Mouse (Mus musculus) embryonic facial prominence, embryonic 10.5 days (tissue): ENCODE measurements around the gene Ppm1m. TPM values are rescaled to one million over a fixed set of nuclear protein-coding genes. Genes with fewer than 3 reads are reported as not detected.

Experiments used
- DNase-seq: peaks from one replicate; pipeline ENCODE4 v3.0.0-alpha.2; 2017; ENCODE audit warnings: low spot score
- H3K27ac ChIP-seq: fragments of 300-500 bp; sonication (generic); replicated peaks from 2 replicates; pipeline ENCODE4 v1.5.1; 2016; ENCODE audit warnings: mild to moderate bottlenecking
- H3K27me3 ChIP-seq: fragments of 300-500 bp; sonication (generic); replicated peaks from 2 replicates; pipeline ENCODE4 v1.6.1; 2016; ENCODE audit warnings: low read depth, mild to moderate bottlenecking; ENCODE audit not compliant: poor library complexity, severe bottlenecking
- H3K36me3 ChIP-seq: fragments of 300-500 bp; sonication (generic); replicated peaks from 2 replicates; pipeline ENCODE4 v1.6.1; 2016; ENCODE audit warnings: mild to moderate bottlenecking, moderate library complexity
- H3K4me1 ChIP-seq: fragments of 300-500 bp; sonication (generic); 2 replicates; pipeline ENCODE4 v1.6.1; 2016
- H3K4me3 ChIP-seq: fragments of 300-500 bp; sonication (generic); 2 replicates; pipeline ENCODE4 v1.5.1; 2016; ENCODE audit warnings: mild to moderate bottlenecking, moderate library complexity
- H3K9me3 ChIP-seq: fragments of 300-500 bp; sonication (generic); 2 replicates; pipeline ENCODE4 v1.6.1; 2016; ENCODE audit warnings: mild to moderate bottlenecking
- WGBS: fragments of 180-500 bp; shearing (Covaris S2); methylation state at CpG from one replicate; pipeline ENCODE4 v1.1.7; 2016; 5-methylcytosine and 5-hydroxymethylcytosine counted together
- polyA plus RNA-seq: library from polyadenylated mRNA; unstranded; fragments of >200 nt; fragmentation: Nextera tagmentation; extraction: Ambion mirVana; gene quantifications from 2 replicates; pipeline ENCODE4 v1.2.1, GENCODE M21; 2016

Gene Ppm1m
- polyA plus RNA-seq, 1 experiment from 2014 or later, result 54.1 TPM

DNA sequence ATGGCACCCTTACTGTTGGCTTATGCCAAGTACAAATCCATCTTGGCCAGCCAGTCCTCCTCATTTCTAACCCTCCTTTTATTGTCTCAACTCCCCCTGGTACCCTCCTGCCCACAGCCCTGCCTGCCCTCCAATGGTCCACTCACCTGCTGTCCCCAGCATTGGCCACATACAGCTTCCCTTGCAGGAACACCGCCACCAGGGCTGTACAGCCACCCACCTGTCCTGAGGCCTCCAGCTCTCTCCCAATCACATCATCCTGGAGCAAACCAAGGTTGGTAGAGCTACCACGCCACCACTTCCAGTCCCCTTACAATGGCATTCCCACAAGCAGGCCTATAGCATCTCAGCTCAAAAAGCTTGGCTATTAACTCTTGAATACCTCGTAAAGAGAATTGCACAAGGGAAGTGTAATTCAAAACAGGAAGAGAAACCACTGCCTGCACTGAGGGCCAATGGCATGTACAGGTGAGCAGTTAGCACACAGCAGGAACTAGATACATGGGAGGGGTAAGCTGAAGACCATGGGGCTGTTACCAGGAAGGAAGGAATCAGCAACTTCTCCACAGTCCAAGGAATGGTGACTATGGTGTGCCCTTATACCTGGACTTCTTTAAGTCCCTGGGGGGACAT is 2.3 kb downstream of the Ppm1m start:
- WGBS, result 86% methylated on average over 3 of the region's 3 CpGs
- Histone ChIP-seq H3K27me3 (0 out of 2 replicates have a peak, but pooled peaks cover 8% of the 10 kb centered on the region), H3K36me3 (peaks cover 53% of the 10 kb centered on the region), H3K9me3 (no peaks in the 10 kb centered on the region), H3K27ac (no peak overlapping the region), H3K4me3 (no peak overlapping the region), H3K4me1 (peaks cover 29% of the 10 kb centered on the region)
- DNase-seq, result no peak

DNA sequence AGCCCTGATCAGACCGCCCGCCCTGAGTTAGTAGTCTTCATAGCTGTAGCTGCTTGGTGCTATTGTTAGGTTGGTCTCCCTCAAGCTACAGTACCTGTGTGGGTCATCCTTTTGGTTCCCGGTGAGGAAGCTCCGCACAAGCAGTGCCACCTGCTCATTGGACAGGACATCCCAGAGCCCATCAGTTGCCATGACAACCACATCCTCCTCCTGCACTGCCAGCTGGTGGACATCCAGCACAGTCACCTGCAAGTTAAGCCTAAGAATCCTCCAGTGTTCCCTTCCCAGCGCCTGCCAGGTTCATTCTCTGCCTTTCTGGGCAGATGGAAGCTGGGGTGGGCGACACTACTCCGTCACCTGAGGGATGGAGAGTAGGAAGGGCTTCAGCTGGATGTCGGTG is 3.9 kb downstream of the Ppm1m start:
- no peak overlapping the region for H3K4me3 ChIP-seq
- peaks cover 28% of the 10 kb centered on the region for H3K4me1 ChIP-seq
- DNase-seq, result no peak
- 90% methylated on average over 8 of the region's 8 CpGs for WGBS
- H3K27me3 ChIP-seq, result 0 out of 2 replicates have a peak, but pooled peaks cover 8% of the 10 kb centered on the region
- H3K36me3 ChIP-seq, result peaks cover 68% of the 10 kb centered on the region
- no peak overlapping the region for H3K27ac ChIP-seq
- H3K9me3 ChIP-seq, result no peaks in the 10 kb centered on the region

DNA sequence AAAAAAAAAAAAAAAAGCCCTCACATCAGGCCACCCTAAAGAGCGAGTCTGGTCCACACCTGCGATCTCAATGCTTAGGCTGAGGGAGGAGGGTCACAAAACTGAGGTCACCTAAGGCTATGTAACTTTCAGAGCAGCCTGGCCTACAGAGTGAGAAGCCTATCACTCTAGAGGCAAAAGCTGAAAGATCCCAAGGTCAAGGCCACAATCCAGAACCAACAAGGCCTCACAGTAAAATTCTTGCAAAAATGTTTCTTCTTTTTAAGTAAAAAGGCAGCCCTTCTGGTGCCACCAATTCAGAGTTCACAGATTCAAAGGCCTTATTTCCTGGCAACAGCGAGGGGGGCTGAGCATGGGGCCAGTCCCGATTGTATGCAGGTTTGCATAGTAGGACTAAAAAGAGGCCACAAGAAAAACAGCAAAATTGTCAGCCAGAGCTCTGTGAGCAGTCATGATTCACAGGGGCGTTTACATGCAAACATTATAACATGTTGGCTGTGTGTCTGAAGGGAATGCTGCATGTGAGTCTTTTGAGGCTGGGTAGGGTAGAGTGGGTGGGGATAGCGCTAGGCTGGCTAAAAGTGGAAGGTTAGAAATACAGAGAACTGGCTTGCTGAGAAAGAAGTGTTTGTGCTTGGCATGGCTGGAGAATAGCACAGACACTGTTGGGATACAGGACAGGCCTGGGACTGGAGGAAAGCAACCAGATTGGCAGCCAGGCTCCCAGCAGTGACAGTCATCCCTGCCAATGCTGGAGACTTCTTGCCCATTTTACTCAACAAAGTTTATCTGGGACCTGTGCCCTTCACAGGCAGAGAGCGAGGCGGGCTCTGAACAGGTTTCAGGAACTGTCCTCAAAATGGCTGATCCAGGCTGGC is 5.4 kb downstream of the Ppm1m start:
- H3K4me3 ChIP-seq, result no peak overlapping the region
- WGBS, result 92% methylated on average over 8 of the region's 8 CpGs
- peaks cover 84% of the 10 kb centered on the region for H3K36me3 ChIP-seq
- H3K4me1 ChIP-seq, result peaks cover 16% of the 10 kb centered on the region
- DNase-seq, result no peak
- no peaks in the 10 kb centered on the region for H3K27me3 ChIP-seq
- no peaks in the 10 kb centered on the region for H3K9me3 ChIP-seq
- no peak overlapping the region for H3K27ac ChIP-seq

DNA sequence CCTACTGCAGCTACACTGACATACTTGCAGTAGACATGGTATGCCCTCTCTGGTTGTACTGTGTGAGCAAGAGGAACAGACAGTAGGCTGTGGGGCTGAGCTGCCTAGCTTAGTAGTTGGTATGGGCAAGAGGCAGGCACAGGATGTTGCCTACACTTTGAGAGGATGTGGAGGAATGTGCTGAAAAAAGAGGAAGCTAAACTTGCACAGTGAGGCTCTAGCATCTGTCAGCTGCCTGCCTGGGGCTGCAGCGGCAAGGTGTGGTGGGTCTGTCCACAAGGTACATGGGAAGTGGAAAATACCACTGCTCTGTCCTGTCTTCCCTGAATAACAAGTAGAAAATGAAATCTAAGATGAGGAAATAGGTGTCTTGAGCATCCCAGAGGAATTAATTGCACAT is 6.5 kb downstream of the Ppm1m start:
- no peaks in the 10 kb centered on the region for H3K9me3 ChIP-seq
- no peak overlapping the region for H3K27ac ChIP-seq
- peaks cover 95% of the 10 kb centered on the region for H3K36me3 ChIP-seq
- 89% methylated on average over 1 of the region's 1 CpGs for WGBS
- peaks cover 6% of the 10 kb centered on the region for H3K4me1 ChIP-seq
- no peak for DNase-seq
- H3K27me3 ChIP-seq, result no peaks in the 10 kb centered on the region
- no peak overlapping the region for H3K4me3 ChIP-seq

DNA sequence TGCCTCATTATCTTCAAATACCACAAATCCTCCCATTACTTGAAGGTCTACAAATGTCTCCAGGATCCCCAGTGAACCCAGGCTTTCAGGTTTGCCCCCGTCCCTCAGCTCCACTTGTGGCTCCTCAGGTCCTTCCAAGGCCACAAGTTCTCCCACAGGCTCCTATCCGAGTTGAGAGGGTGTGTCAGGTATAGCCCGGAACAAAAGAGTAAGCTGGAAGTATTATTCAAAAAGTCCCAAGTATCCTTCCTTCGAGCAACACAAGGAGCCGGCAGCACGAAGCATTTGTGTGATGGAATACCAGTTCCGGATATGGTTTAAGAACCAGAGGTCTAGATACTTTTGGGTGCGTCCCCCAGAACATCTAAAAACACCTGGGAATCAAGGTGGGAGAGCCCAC is 7.5 kb downstream of the Ppm1m start:
- no peak for DNase-seq

DNA sequence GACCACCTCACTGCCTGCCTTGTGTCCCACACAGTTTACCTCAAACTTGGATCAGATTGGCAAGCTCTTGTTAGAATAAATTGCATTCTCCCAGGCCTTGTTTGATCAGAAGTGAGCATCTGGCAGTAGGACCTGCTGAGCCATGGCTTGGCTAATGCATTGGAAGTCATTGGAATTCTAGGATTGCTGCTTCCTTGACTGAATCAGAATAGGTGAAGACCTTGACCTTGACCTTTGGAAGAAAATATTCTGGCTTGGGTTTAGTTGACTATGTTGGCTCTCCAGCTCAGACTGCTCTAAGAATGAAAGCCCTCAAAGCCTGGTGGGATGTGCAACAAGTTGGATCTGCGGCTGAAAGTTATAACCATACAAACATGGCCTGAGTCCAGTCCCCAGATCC is 8.2 kb downstream of the Ppm1m start:
- 91% methylated on average over 1 of the region's 1 CpGs for WGBS
- H3K9me3 ChIP-seq, result no peaks in the 10 kb centered on the region
- no peaks in the 10 kb centered on the region for H3K27me3 ChIP-seq
- H3K27ac ChIP-seq, result no peak overlapping the region
- peaks cover 98% of the 10 kb centered on the region for H3K36me3 ChIP-seq
- no peaks in the 10 kb centered on the region for H3K4me1 ChIP-seq
- H3K4me3 ChIP-seq, result no peak overlapping the region
- no peak for DNase-seq

More for the DNA sequence above, 7.5 kb downstream of the Ppm1m start:
- no peaks in the 10 kb centered on the region for H3K9me3 ChIP-seq
- H3K27ac ChIP-seq, result no peak overlapping the region
- peaks cover 98% of the 10 kb centered on the region for H3K36me3 ChIP-seq
- H3K27me3 ChIP-seq, result no peaks in the 10 kb centered on the region
- WGBS, result 96% methylated on average over 8 of the region's 8 CpGs
- H3K4me3 ChIP-seq, result no peak overlapping the region
- no peaks in the 10 kb centered on the region for H3K4me1 ChIP-seq

DNA sequence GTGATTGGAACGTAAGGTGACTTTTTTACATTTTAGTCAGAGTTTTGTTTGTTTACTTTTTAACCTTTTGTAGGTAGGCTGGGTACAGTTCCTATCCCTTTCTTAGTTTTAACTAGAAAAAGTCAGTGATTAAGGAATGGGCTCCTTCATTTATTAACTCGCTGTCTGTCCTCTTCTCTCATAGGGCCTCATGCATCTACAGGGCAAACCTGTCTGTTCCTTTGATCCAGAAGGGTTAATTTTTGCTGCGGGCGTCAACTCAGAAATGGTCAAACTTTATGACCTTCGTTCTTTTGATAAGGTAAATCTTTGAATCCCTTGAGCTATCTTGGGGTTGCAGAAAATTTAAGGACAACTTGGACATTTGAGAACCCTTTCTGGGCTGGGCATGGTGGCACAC is 15.6 kb downstream of the Ppm1m start:
- 95% methylated on average over 5 of the region's 5 CpGs for WGBS
- no peaks in the 10 kb centered on the region for H3K9me3 ChIP-seq
- no peaks in the 10 kb centered on the region for H3K4me1 ChIP-seq
- no peak overlapping the region for H3K27ac ChIP-seq
- peaks cover 100% of the 10 kb centered on the region for H3K36me3 ChIP-seq
- DNase-seq, result no peak
- H3K27me3 ChIP-seq, result no peaks in the 10 kb centered on the region
- no peak overlapping the region for H3K4me3 ChIP-seq

DNA sequence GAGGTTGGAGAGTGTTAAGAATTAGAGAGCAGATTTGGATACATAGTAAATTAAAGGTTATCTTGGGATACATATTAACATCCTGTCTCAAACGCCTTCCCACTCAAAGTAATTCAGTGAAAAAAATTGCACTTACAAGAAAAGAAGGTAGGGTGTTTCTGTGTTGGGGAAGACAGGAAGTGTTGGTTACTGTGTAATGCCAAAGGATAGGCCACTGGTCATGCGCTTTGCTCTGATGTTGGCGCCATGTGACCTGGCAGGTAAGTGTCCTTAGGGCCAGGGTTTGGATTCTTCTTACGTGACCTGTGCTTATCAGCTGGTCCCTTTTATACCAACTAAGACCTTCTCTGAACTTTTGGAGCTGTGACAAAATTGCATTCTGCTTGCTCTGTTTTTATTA is 17.4 kb downstream of the Ppm1m start:
- Histone ChIP-seq H3K4me1 (no peaks in the 10 kb centered on the region), H3K27me3 (no peaks in the 10 kb centered on the region), H3K4me3 (no peak overlapping the region), H3K36me3 (peaks cover 100% of the 10 kb centered on the region), H3K9me3 (no peaks in the 10 kb centered on the region), H3K27ac (no peak overlapping the region)
- WGBS, result 94% methylated on average over 4 of the region's 4 CpGs
- DNase-seq, result no peak

DNA sequence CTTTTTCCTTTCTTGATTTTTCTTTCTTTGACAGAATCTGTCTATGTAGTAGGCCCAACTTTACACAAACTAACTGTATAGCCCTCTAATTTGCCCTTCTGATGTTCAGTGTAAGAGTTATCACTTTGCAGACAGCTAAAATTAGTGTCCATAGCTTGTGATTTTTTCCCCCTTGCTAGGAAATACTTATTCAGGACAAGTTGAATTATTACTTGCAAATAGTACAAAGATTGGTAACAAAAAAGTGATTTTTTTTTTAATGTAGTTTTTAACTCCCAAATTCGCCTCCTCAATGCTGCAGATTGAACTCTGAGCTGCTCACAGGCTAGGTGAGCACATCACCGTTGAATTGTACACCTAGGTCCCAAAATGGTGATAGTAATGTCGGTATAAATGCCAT is 19.6 kb downstream of the Ppm1m start:
- Histone ChIP-seq H3K27ac (no peak overlapping the region), H3K4me3 (no peak overlapping the region), H3K36me3 (peaks cover 93% of the 10 kb centered on the region), H3K4me1 (peaks cover 6% of the 10 kb centered on the region), H3K9me3 (no peaks in the 10 kb centered on the region), H3K27me3 (no peaks in the 10 kb centered on the region)
- DNase-seq, result no peak
- 92% methylated on average over 3 of the region's 3 CpGs for WGBS

DNA sequence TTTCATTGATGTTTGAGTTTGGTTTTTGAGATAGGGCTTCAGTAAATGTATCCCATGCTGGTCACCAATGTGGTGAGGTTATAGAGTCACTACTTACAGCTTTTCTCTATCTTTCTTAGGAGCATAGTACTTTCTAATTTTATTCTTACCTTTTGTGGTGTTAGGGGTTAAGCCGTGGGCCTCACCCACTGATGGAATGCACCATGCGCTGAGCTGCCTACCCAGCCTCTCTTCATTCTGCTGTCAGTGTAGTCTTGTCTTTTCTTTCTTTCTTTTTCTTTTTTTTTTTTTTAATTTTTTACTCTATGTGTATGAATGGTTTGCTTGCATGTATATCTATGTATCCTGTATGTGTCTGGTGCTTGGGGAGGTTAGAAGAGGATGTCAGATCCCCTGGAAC is 20.1 kb downstream of the Ppm1m start:
- WGBS, result 92% methylated on average over 2 of the region's 2 CpGs
- no peak for DNase-seq
- H3K4me1 ChIP-seq, result peaks cover 10% of the 10 kb centered on the region
- no peaks in the 10 kb centered on the region for H3K27me3 ChIP-seq
- H3K4me3 ChIP-seq, result no peak overlapping the region
- no peaks in the 10 kb centered on the region for H3K9me3 ChIP-seq
- peaks cover 90% of the 10 kb centered on the region for H3K36me3 ChIP-seq
- H3K27ac ChIP-seq, result no peak overlapping the region

DNA sequence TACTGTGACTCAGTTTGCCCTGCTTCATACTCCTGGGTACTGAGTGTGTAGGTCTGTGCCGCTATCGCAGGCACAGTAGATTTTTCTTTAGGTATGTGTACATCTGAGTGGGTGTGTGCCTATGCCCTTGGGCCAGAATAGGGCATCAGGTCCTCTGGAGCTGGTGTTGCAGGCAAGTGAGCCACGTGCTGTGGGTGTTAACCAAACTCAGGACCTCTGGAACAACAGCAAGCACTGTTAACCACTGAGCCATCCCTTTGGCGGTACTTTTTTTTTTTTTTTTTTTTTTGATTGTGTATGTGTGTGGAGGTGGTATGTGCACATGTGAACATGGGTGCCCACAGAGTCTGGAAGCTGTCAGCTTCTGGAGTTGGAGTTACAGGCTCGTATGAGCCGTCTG is 21.7 kb downstream of the Ppm1m start:
- 92% methylated on average over 6 of the region's 6 CpGs for WGBS
- Histone ChIP-seq H3K27ac (no peak overlapping the region), H3K9me3 (no peaks in the 10 kb centered on the region), H3K4me3 (no peak overlapping the region), H3K4me1 (peaks cover 25% of the 10 kb centered on the region), H3K36me3 (peaks cover 85% of the 10 kb centered on the region), H3K27me3 (no peaks in the 10 kb centered on the region)
- DNase-seq, result no peak

DNA sequence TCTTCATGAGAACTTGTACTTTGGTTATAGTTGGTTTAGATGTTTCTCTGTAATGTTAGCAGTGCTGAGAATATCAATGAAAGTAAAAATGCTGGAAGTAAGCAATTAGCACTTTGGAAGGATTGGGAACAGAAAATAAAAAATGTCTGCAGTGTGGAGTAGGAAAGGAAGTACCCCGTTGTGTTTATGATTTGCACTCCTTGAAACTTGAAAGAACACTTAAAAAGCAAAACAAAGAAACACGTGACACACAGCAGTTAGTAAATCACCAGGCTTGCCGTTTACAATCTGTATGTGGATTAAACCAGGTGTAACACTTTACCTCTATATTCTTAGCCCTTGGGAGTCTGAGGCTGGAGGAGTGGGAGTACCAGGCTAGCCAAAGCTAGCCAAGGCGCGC is 22.8 kb downstream of the Ppm1m start:
- no peak for DNase-seq
- WGBS, result 89% methylated on average over 5 of the region's 5 CpGs
- peaks cover 75% of the 10 kb centered on the region for H3K36me3 ChIP-seq

More for the DNA sequence above, 22.8 kb downstream of the Ppm1m start:
- Histone ChIP-seq H3K27me3 (no peaks in the 10 kb centered on the region), H3K27ac (no peak overlapping the region), H3K4me3 (no peak overlapping the region), H3K9me3 (no peaks in the 10 kb centered on the region), H3K4me1 (peaks cover 29% of the 10 kb centered on the region)
